Mouse (Mus musculus) ES-E14 (cell line): ENCODE data around the gene Smad5. TPM values are rescaled to one million over a fixed set of nuclear protein-coding genes. Genes with fewer than 3 reads are reported as not detected.

Experiments used
- DNase-seq: peaks from one replicate; pipeline ENCODE4 v3.0.0-alpha.2; 2013; ENCODE audit warnings: low read depth, low spot score
- H3K27ac ChIP-seq: 2 replicates; pipeline ENCODE4 v1.5.1; 2012; ENCODE audit warnings: low read depth, mild to moderate bottlenecking, low read length, moderate library complexity, mixed read lengths; ENCODE audit not compliant: poor library complexity, insufficient read depth, severe bottlenecking
- H3K36me3 ChIP-seq: 2 replicates; pipeline ENCODE4 v1.6.1; 2012; ENCODE audit warnings: mild to moderate bottlenecking, low read length, moderate library complexity, mixed read lengths; ENCODE audit not compliant: control insufficient read depth, poor library complexity, insufficient read depth, severe bottlenecking
- H3K4me1 ChIP-seq, 2 experiments: fragments of 150-350 bp in 1 of 2; sonication (generic) in 1 of 2; 2 replicates each; pipeline ENCODE4 v1.6.1; 2012; ENCODE audit warnings: low read length in 2 of 2, mild to moderate bottlenecking in 1 of 2, mixed read lengths in 1 of 2; ENCODE audit not compliant: control insufficient read depth in 2 of 2, insufficient read depth in 2 of 2, poor library complexity in 1 of 2
- H3K4me3 ChIP-seq, 2 experiments: fragments of 150-350 bp in 1 of 2; sonication (generic) in 1 of 2; 2 replicates each; pipeline ENCODE4 v1.5.1; 2012; ENCODE audit warnings: low read length in 2 of 2, low read depth in 1 of 2, mild to moderate bottlenecking in 1 of 2, mixed read lengths in 1 of 2; ENCODE audit not compliant: insufficient read depth in 1 of 2, poor library complexity in 1 of 2, severe bottlenecking in 1 of 2
- H3K9ac ChIP-seq: 2 replicates; pipeline ENCODE4 v1.6.1; 2012; ENCODE audit warnings: low read depth, mild to moderate bottlenecking, low read length, mixed read lengths; ENCODE audit not compliant: poor library complexity, insufficient read depth, severe bottlenecking
- H3K9me3 ChIP-seq: fragments of 150-350 bp; sonication (generic); 2 replicates; pipeline ENCODE4 v1.6.1; 2012; ENCODE audit warnings: low read depth, mild to moderate bottlenecking, low read length; ENCODE audit not compliant: control insufficient read depth, insufficient read depth
- CHD2 ChIP-seq: IDR thresholded peaks from 2 replicates; pipeline ENCODE4 v1.6.1; 2014; ENCODE audit warnings: mild to moderate bottlenecking, low read depth, low read length, inconsistent platforms
- HCFC1 ChIP-seq: IDR thresholded peaks from 2 replicates; pipeline ENCODE4 v1.6.1; 2012; ENCODE audit warnings: low read length, inconsistent platforms, borderline replicate concordance; ENCODE audit not compliant: insufficient read depth
- MAFK ChIP-seq: IDR thresholded peaks from 2 replicates; pipeline ENCODE4 v1.6.1; 2014; ENCODE audit warnings: mild to moderate bottlenecking, low read depth, low read length, inconsistent platforms; ENCODE audit not compliant: insufficient read depth
- ZC3H11A ChIP-seq: IDR thresholded peaks from 2 replicates; pipeline ENCODE4 v1.6.1; 2012; ENCODE audit warnings: low read depth, mild to moderate bottlenecking, inconsistent platforms, low read length, borderline replicate concordance
- ZNF384 ChIP-seq: IDR thresholded peaks from 2 replicates; pipeline ENCODE4 v1.6.1; 2012; ENCODE audit warnings: low read depth, low read length, inconsistent platforms
- in situ Hi-C, 2 experiments: fragments of 600-800 bp; cut with MboI; formaldehyde crosslinking; loops; one replicate each; pipeline ENCODE4 v1.15.1; 2025; ENCODE audit warnings: low sequenced_read_pairs in 2 of 2, inconsistent platforms in 1 of 2; ENCODE audit not compliant: unreplicated experiment in 2 of 2
- total RNA-seq: library from RNA; depleted of rRNA; stranded (reverse); fragments of 300-350 nt; gene quantifications from 2 replicates; pipeline ENCODE4 v1.2.3, GENCODE M21; 2012

The Smad5 gene
- total RNA-seq, 1 experiment, result 14.2 TPM

- H3K36me3 ChIP-seq, result no peaks in the 10 kb centered on the region
- H3K9ac ChIP-seq, result no peak overlapping the region
- H3K4me3 ChIP-seq, result no peak overlapping the region
- TF ChIP-seq ZC3H11A (no peak), CHD2 (no peak), ZNF384 (no peak), MAFK (no peak), HCFC1 (no peak)
- in situ Hi-C loops, result no loop called here
- no peaks in the 10 kb centered on the region for H3K9me3 ChIP-seq
- no peaks in the 10 kb centered on the region for H3K4me1 ChIP-seq
- DNase-seq, result no peak
- no peak overlapping the region for H3K27ac ChIP-seq
Measured at GRCm38 (mm10) chr13:56661914-56662621, 40.7 kb upstream of the Smad5 start.

GRCm38 (mm10) chr13:56664256-56665170, 38.3 kb upstream of the Smad5 start:
- Histone ChIP-seq H3K36me3 (no peaks in the 10 kb centered on the region), H3K4me3 (no peak overlapping the region), H3K9ac (no peak overlapping the region), H3K27ac (no peak overlapping the region), H3K9me3 (no peaks in the 10 kb centered on the region), H3K4me1 (no peaks in the 10 kb centered on the region)
- in situ Hi-C loops, result no loop called here
- DNase-seq, result no peak
- TF ChIP-seq MAFK (no peak), HCFC1 (no peak), ZC3H11A (no peak), ZNF384 (no peak), CHD2 (no peak)

GRCm38 (mm10) chr13:56671206-56671605, 31.6 kb upstream of the Smad5 start:
- Histone ChIP-seq H3K9ac (no peak overlapping the region), H3K9me3 (no peaks in the 10 kb centered on the region), H3K36me3 (no peaks in the 10 kb centered on the region), H3K4me1 (no peaks in the 10 kb centered on the region), H3K27ac (no peak overlapping the region), H3K4me3 (no peak overlapping the region)
- no peak for DNase-seq
- in situ Hi-C loops, result no loop called here
- no peak for TF ChIP-seq CHD2

- Histone ChIP-seq H3K27ac (no peak overlapping the region), H3K4me1 (0 out of 4 replicates have a peak, but pooled peaks cover 0 to 4% of the 10 kb centered on the region in 2 experiments), H3K36me3 (no peaks in the 10 kb centered on the region), H3K9me3 (no peaks in the 10 kb centered on the region), H3K4me3 (no peak overlapping the region), H3K9ac (no peak overlapping the region)
- TF ChIP-seq CHD2, result no peak
- TF ChIP-seq ZNF384, result no peak
- no peak for DNase-seq
- in situ Hi-C loops, result no loop called here
Measured at GRCm38 (mm10) chr13:56677731-56678130, 25.1 kb upstream of the Smad5 start.
